Mouse (Mus musculus) ovary, postnatal 36 days (tissue): ENCODE measurements at regions not wholly inside any gene's neighbourhood (a gene's known extent, or its start where the extent isn't known, plus 50 kb on each side); places are given as distances from the start of the nearest gene placed in this dataset.

Experiments
- DNase-seq: peaks from one replicate; pipeline ENCODE4 v3.0.0; 2022; ENCODE audit warnings: low spot score, mixed read lengths

DNA sequence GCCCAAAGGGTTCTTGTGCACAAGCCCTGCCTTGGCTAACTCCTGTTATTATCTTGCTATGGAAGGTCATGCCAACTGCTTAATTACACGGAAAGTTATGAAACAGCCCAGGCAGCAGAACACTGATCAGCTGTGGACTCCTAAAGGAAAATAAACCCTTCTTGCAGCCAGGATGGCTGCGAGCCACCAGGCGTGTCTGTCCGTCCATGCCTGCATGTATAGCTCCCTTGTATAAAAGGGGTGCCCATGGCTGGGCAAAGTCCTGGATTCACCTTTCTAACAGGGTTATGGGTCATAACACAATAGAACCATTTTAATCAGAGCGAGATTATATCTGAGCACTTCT lies 169.9 kb upstream of the Map3k1 start:
- DNase-seq = no peak

DNA sequence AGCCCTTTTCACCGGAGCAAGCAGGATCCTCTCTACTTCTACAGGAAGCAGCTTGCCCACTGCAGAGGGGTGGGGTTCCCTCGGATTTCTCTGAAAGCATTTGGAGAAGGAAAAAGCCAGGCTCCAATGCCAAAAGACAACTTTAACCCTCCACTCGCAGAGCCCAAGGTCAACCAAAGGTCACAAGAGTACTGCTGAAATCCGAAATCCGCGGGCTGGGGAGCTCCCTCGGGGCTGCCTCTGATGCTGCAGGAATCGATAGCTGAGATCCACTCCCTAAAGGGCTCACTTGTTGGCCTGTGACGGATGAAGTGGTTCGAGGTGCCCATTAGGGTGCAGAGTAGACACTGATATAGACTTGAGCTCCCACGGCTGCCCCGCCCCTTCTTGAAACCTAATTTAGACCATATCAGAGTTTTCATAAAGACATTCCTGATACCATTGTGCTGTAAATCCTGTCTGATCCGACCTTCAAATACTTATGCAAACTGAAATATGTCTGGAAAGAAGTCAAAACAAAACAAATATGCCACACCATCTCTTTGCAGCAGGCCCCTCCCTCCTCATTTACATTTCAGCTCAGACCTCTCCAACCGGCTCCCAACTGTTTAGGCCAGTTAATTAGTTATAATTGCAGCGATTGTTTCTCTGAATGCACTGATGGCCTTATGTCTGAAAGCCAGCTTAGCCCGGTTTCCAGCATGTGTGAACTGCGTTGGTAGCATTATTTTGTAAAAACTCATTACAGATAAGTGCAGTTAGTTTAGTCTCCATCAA lies 170.8 kb upstream of the Map3k1 start:
- no peak for DNase-seq

DNA sequence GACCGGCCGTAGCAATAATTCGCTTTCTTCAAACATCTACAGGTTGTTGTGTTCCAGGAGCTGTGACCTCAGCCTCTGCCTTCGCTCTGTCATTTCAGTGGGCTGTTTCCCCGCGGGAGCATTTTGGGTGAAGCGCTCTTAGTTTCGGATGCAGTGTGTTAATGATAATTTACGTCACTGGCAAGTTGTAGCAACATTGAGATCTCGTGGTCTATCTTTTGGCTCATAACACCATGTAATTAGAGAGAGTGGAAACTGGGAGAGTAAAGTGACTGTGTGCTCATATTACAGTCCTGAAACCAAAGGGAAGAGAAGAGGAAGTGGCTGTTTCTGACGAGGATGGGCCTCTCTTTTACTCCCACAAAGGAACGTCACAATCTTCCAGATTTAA lies 171.4 kb upstream of the Map3k1 start:
- DNase-seq = no peak

DNA sequence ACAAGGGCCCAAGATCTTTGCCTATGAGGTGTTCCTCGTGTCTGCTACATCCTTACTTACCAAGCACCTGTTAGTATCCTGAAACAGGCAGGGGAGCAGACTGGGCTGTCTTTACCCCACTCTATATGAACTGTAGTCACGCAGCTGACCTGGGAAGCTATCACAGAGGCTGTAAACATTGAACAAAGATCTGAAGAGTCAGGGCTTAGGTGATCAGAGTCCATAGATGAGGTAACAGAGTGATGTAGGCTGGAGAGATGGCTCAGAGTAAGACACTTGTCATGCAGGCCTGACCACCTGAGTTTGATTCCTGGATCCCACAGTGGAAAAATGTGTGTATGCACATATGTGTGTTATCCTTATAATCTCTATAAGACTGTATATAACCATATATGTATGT lies 172.3 kb upstream of the Map3k1 start:
- no peak for DNase-seq

DNA sequence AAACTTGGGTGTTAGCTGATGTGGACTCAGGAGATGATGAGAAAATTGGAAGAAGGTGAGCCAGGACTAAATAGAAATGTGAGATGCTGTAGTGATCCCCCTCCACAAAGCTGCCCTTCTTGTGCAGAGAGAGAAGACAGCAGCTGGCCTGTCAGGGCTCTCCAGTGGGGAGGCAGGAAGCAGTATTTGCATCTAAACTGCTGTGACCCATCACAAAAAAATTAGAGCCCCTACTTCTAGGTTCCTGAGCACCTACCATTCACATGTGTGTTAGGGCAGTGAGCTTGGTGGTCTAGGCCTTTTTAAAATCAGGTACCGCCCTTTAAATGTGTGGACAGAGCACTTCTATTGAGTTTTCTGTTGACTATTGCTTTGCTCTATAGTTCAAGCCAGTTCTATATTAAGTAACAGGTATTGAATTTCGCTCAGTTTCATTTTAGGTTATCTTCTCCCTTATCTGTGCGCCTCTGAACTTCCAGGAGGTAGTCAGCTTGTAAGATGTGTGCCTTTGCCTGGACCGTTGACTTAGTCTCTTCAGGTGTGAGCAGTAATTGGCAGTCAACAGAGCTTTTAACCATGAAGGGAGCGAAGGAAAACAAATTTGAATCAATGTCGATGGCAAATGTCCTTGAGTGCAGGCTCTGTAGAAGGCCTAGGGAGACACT lies 174.1 kb upstream of the Map3k1 start:
- DNase-seq = no peak

DNA sequence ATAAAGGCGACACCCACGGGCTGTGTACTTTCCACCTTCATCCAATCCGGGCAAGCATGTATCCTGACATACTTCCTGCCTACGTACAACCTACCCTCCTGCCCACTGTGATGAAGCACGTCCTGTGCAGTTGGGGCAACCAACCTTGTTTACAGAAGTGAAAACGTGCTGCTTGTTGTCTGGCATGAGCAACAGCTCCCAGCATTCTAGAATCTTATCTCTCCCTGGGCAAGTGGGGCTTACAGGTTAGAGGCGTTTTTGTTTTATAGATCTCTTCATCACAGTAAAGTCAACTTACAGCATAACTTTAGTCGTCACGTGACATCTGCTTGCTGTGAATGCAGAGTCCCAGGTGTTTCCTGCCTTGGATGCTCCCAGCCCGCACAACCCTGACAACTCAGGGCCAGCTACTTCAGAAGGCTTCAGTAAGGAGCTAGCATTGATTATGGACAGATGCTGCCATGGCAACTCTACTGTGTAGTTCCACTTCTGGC lies 175.3 kb upstream of the Map3k1 start:
- no peak for DNase-seq

DNA sequence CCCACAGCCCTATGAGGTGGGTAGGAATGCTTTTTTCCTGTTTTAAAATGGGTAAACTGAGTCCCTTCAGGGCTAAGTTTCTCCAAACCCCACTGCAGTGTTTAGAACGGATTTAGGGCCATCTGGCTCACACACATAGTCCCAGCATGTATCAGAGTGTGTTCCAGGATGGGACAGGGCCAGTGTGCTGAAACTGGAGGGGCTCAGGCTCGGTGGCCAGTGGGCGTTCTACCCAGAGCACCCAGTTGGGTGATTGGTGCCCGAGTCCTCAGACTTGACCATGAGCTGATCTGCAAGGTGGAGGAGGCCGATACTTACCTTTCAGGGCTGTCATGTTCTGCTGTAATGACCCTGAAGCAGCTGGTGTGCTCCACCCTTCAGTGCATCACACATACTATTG lies 176.6 kb upstream of the Map3k1 start:
- DNase-seq = no peak

DNA sequence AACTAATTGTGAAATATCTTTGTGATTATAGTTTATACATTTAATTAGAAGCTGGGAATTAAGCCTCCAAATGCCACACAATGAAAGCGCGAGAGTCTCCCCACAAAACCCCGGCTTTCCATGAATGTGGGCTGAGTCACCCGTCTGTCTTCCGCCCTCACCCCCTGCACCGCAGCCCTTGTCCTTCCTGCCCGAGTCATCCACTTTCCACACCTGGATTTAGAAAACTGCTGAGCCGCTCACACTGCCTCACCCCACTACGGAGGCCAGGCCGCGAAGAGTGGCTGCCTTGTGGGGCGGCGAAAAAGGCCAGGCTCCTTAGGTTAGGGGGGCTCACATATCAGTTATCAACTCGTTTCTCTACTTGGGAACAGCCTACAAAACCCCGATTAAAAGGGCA lies 177.9 kb upstream of the Map3k1 start:
- no peak for DNase-seq

DNA sequence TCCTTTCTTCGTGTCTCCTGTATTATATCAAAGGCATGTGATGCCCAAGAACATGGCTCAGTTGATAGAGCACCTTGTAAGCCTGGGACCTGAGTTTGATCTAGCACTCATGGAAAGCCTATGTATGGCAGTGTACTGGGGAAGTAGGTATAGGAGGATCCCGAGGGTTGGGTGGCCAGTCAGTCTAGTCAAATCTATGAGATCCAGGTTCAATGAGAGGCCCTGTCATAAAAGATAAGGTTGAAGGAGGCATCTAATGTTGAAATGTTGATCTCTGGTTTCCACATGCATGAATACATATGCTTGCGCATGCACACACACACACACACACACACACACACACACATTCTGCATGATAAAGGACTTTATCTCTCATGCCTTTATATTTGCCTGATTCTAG lies 178.6 kb upstream of the Map3k1 start:
- no peak for DNase-seq

DNA sequence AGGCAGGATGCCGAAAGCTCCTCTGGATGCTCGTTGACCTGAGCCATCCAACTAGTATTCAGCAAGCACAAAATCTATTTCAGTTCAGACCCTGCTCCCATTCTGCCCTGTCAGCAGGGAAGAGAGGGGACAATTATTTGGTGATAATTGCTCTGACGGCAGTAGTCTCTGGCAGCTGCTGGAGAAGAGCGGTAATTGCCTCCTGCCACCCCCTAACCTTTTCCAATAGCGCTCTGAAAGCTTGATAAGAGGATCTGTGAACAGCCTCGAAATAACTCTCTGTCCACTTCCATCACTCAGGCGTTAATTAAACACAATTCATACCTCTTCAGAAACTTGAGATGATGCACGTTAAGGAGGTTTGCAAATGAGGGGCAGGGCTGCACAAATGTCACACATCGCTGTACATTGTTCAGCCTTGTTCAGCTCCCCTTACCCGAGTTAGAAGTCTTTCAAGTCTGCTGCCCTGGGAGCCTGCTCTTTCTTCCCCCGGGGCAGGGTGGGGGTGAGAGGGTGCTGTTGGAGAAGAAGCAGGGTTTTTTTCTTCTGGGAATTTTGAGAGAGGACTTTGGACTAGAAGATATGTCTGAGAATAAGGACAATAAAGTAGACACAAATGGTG lies 182.2 kb upstream of the Map3k1 start:
- no peak for DNase-seq

DNA sequence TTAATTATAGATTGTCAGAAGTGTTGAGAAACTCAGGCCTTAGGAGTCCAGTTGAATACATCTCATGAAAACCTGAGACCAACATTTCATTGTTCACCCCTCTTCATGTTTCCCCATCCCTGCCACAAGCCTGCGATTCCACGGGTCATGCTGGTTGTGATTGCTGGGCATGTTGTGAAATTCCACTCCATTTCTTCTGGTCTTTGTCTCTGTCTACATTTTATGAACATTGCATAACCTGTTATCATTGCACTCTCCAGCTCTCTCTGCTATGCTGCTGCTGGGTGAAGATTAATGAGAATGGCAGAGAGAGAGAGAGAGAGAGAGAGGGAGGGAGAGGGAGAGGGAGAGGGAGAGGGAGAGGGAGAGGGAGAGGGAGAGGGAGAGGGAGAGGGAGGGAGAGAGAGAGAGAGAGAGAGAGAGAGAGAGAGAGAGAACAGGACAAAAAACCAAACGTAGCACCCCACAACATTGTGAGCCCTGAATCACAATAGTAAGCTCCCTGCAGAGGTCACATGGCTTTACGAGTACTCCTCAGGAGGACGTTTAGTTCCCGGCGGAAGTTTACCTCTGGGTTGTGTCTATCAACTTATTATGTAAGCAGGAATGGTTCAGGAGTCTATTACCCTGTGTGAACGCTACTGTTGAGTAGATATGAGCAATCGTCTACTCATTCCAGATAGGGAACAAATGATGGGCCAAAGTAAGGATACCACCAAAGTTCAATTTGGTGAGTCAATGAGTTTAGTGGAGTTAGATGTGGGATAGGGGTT lies 183.5 kb upstream of the Map3k1 start:
- DNase-seq = no peak

DNA sequence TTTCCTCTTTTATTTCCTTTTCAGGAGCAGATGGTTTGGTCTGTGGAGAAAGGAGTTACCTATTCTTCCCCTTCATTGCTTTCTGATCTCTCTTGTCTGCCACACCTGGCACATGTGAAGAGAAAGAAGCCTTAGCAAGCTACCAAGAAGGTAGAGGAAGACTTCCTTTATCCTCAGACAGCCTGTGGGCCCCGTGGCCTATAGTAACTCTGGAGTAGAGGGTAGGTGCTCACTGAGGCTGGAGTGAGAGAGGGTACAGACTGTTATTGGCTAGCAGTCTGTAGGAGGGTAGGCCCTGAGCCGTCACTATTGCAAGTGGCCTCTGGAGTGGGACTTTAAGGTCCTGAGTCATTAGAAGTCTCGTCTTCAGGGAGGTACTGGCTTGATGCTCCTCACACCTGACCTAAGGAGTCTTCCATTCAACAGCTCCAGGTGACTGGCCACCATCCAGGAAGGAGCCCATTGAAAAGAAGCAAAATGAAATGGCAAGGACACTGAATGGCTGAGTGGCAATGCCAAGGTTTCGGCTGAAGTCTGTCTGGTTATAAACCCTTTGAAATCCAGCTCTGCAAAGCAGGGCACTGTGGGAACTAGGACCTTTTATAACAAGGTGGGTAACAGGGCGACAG lies 186.2 kb upstream of the Map3k1 start:
- DNase-seq = no peak

DNA sequence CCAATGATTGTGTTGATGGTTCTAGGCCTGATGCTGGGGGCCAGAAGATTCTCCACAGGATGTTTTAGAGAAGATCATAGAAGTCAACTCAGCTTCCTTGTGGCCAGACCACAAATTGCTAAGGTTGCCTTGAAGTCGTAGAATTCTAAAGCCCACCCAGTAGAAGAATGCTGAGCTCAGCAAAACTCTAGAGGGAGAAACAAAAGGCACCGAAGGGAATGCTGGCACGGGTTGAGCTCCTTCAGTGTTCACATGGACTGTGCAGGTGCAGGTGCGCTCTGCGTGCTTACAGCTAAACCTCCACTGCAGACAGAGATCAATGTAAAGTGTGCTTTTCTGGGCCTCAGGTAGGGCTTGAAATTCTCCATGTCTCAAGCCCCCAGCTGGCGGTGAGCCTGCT lies 186.9 kb upstream of the Map3k1 start:
- no peak for DNase-seq

DNA sequence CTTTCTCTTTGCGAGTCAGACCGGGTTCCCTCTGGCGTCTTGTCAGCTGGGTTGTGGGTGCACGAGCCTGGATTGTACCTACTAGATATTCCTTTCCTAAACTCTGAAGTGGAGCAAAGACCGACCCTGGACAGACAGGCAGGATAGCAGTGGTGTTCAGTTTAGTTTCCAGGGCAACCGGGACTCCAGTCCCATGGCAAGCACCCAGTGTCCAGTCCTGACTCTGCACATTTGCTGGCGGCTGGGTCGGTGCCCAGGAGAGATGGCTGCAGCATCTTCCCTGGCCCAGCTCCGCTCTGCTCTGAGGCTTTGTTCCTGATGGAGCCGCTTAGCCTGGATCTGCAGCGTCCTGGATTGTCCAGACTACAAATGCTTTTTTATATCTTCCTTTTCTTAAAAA lies 188.1 kb upstream of the Map3k1 start:
- peak; percentile 65 for DNase-seq

DNA sequence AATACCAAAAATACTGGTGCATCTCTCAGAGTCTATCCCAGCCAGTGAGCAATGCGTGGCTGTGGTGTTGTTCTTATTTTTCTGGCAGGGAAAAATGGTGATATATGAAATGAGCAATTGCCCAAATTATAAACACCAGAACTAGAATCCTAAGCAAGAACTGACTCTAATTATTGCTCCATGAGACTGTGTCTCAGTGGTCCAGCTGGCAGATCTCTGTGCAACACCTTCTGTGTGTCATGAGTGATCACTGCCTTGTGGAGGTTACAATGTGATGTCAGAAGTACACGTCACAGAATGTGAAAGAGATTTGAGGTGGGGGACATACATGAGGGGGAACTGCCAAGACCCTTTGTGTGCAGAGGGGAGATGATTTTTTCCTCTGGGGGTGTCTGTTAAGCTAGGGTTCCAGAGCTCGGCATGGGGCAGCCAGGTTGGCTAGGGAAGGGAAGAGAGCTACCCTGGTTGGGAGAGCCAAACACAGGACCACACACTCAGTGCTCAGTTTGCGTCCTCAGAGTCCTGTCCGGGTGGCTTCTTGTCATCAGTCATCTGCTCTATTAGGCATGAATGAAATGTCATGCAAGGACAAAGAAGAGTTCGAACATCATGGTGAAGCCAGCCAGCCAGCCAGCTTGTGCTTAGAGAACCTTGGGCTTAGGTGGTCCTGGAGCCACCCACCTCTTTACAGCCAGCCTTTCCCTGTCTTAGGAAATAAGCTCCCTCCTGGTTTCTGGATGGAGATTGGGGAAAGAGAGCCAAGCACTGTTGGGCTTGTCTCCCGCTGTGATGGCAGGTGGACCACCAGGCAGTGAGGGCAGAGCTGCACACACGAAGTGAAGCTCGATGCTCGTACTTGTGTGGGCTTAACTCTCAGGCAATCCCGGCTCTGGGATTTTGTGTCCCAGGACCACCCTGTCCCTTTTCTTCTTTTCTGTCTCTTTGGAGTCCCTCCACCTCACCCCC lies 189.5 kb upstream of the Map3k1 start:
- DNase-seq = no peak

DNA sequence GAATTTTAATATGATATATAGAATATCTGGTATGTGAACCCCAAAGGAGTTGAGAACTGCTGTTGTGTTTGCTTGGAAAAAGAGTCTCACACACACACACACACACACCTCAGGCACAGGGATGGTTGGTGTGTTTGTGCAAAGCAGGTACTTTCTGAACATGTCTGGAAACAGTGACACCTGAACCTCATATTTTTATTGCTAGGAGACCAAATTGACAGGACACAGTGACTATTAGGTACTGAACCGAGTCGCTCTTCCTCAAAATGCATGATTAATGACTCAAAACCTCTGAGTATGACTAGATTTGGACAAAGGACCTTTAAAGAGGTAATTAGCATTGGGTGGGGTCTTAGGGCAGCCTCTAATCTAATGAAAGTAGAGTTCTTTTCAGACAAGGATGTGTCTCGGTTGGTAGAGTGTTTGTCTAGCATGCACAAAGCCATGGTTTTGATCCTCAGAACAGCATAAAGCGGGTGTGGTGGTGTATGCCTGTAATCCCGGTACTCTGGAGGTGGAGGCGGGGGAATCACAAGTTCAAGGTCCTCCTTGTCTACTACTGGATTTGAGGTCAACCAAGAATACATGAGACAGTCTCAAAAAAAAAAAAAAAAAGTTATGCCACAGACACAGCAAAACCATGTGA lies 191.0 kb upstream of the Map3k1 start:
- DNase-seq = no peak

DNA sequence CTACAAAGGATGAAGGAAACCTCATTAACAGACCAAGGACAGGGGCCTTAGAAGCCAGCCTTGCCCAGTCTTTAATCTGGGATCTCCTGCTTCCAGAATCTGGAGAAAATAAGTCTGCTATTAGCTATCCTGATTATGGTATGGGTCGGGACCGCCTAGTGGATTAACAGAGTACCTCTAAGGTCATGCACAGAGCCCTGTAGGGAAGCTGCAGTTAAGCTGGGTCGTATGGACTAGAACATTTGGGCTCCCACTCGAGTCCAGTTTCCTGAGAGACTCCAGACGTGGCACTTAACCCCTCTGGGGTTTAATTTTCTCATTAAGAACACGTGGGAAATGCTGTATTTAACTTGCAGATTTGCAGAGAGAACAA lies 191.5 kb upstream of the Map3k1 start:
- DNase-seq = no peak

DNA sequence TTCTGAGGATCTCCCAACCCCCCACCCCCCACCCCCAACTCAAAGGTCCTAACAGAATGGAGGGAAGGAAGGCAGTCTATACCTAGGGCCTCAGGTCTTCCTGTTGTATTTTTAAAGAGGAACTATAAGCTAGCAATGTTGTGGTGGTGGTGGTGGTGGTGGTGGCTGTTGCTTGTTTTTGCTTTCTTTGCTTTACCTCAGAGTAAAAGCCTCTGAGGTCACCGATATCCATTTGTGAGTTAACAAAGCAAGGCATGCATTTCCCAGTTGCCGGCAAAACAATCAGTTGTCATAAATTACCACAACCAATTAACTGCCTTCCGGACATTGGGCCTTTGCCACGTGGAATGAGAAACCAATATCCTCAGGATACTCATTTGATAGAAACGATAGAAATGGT lies 191.9 kb upstream of the Map3k1 start:
- DNase-seq = no peak

DNA sequence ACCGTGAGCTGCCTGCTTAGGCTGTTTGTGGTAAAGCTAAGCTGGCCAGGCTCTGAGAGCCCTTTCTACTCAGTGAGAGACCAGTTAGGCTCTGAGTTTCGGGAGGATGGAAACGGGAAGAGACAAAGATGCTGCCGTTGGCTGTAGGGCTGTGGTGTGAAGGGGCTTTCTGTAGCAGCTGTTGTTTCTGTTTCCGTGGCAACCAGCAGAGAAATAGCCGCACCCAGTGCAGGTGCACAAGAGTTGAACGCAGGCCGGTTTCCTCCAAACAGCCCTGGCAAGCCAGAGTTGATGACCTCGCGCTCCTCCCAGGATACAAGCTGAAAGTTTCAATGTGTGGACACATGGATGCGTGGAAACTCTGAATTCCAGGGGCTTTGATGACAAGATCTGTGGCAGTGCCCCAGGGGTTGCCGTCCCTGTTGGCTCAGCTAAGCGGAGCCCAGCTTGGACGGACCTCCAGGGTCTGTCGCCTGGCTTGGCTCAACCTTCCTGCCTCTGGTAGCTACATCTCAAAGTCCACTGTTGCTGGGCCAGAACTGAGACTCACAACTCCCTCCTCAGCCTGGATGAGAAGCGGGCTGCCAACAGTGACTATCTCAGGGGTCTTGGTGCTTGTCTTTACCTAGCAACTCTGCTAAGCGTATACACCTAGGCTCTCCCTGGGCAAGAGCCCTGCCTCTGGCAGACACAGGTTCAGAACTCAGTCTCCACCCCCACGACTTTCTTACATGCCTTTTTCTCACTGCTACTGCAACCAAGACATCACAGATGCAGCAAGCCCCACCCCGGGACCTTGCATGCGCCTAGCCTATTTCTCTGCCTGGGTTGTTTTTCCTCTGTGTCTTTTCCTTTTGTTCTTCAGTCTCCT lies 192.6 kb upstream of the Map3k1 start:
- DNase-seq = no peak
